Mouse (Mus musculus) inflammation-experienced regulatory T-cells, adult 6 months (primary cell): ENCODE results near the gene Ift52. TPM values are rescaled to one million over a fixed set of nuclear protein-coding genes. Genes with fewer than 3 reads are reported as not detected.

Experiments used
- ATAC-seq: one replicate; pipeline ENCODE4 v1.8.0; 2017
- polyA plus RNA-seq, 3 experiments: library from polyadenylated mRNA; unstranded; fragments of 100-300 nt; shearing (Covaris generic); gene quantifications; one replicate each; pipeline ENCODE4 v1.2.1; 2017

The Ift52 gene
- polyA plus RNA-seq, 3 experiments from 2014 or later, result 60.8 to 67.3 (median 61.3) TPM

DNA sequence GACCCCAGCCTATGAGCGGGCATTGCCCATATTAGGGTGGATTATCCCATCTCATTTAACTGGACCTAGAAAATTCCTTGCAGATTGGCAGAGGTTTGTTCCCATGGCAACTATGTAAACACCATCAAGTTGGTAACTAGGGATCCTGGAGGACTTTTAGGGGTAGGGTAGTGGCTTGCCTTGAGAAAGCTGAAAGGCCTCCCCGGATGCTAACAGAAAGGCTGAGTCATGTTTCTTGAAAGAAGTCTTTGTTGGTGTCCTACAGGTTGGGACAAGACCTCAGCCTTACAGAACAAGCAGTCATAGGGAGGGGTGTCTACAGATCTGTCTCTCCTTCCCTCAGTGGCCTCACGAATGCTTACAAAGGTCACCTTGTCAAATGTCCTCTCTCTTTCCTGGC lies 58.1 kb downstream of the Ift52 start:
- ATAC-seq, result no peak

DNA sequence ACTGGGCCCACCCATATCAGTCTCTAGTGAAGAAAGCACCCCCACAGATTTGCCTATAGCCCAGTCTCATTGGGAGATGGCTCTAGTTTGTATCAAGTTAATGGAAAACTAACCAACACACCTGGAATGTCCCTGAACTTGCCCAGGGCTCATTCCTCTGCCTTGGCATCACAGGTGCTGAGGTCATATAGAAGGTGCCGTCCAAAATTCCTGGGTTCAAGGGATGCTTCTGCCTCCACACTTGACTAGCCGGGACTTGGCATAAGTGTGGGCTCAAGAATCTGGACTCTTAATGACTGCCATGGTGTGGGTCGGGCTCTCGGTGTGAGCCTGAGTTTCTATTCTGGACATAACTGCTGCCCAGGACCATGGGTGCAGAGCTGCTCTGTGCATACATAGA lies 61.9 kb downstream of the Ift52 start:
- ATAC-seq, result no peak

DNA sequence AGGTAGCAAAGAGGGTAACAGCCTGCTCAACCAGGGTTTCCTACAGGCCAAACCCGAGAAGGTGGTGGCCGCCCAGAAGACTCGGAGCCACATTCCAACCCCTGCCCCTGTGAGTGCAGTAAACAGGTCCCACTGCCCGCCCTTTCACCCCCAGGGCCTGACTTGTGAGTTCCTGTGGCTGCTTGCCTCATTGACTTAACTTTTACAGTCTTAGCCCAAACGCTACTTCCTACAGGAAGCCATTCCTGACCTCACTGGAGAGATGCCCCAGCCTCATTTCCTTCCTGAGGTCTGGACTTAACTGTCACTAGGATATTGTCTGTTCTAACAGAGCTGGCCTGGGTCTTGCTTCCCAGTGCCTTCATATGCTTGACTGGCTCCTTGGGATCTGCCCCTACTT lies 65.4 kb downstream of the Ift52 start:
- ATAC-seq, result no peak

DNA sequence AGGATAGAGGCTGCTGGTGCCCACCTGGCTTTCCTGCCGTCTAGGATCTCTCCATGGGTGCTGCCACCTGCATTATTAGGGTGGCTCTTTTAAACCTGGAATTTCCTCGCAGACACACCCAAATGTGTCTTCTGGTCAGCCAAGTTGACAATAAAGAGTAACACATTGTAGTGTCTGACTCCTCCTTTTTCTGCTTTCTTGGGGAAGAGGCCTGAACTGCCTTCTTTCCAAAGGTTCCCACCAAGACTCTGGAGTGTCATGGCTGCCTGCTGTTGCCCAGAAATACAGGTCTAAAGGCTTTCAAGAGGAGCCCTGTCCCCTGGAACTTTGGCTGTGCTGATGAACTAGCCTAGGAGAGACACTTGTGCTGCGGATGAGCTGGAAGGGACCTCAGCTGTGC lies 67.4 kb downstream of the Ift52 start:
- ATAC-seq, result no peak

DNA sequence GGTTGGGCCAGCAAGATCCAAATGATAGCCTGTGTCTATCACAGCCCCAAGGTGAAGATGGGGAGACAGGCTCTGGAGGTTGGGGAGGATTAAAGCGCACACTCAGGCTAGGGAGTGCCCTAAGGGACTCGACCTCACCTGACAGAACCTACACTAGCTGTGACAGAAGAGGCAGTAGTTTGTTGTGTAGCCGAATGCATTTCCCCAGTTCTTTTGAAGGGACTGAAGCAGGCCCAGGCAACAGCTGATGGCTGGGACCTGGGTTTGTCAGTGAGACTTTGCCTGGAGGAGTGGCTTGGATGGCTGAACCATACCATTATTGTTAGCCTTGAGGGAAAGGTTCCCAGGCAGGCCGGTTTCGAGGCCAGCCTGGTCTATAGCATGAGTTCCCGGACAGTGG lies 67.9 kb downstream of the Ift52 start:
- ATAC-seq, result no peak

DNA sequence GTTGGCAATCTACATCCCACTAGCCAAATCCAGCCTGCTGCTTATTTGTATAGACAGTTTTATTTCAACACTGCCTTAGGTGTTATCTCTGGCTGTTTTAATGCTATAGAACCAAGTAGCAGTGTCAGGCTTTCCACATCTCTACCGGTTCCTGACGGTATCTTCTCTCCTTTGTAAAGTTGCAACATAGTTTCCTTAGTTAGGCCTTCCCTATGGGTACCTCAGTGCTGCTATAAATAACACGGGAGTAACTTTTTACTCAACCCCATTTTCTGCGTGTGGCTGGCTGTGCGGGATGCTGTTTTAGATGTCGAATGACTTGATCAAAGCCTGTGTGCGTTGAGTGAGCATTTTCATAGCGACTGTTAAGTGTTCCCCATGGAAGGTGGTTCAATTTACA lies 69.4 kb downstream of the Ift52 start:
- no peak for ATAC-seq

DNA sequence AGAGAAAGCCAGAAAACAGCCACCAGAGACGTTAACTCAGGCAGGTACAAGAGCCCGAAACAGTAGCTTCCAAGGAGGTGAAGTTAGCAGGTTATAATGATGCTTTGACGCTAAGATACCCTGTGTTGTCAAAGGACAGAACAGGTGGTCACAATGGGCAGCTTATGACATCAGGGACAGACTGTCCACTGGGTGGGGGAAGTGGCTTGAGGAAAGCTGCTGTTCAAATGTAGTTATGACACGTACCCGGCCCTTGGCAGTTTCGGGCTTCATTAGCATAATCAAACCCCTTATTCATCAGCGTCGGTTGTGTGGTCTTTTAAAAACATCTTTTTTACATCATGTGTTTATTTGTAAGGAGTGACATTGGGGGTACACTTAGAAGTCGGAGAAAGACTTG lies 70.6 kb downstream of the Ift52 start, which contains the start of gene Gtsf1l:
Gtsf1l (minus strand) TSS at position 128 of the 400 bp plus-strand sequence.
- ATAC-seq, result no peak

DNA sequence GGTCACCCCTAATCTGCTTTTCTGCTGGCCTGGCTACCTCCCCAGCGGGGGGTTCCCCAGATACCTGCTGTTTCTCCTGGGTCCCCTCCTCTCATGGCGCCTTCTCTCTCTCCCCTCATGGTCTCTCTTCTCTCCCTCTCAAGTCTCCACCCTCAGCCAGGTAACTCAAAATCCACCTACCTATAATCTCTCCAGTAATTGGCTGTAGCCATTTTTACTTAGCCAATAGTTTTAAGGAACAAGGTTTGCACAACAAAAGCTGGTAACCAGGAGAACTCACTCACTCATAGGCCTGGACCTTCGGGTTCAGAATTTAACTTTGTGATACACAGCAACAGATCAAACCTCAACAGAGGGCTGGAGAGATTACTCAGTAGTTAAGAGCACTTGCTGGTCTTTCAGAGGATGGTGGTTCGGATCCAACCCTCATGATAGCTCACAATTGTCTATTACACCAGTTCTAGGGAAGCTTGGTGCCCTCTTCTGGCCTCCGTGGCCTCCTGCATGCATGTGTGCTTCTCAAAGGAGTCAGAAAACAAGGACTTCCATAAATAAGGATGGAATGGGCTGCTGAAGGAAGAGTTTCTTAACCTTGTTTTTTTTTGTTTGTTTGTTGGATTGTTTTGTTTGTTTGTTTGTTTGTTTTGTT lies 72.4 kb downstream of the Ift52 start:
- no peak for ATAC-seq

DNA sequence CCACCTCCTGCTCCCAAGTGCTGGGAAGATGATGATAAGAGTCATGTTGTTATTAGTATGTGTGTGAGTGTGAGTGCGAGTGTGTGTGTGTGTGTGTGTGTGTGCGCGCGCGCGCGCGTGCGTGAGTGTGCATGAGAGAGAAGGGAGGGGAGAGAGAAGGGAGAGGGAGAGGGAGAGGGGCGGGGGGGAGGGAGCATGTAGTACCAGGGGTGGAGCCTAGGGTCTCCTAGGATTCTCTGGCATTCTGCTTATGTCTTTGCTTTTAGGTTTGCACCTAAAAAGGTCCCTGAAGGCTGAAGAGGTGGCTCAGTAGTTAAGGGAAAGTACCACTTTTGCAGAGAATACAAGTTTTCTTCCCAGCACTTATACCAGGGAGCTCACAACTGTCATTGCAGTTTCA lies 77.8 kb downstream of the Ift52 start:
- no peak for ATAC-seq

Other genes starting within 250 kb of the Ift52 start
- 10 to 100 TPM; 24.3 to 51.6 (median 44.5) TPM for gene Srsf6, start 85.8 kb upstream of the Ift52 start, polyA plus RNA-seq
- gene L3mbtl1, start 73.9 kb upstream of the Ift52 start, polyA plus RNA-seq, result under 1 TPM in 1 of 3 experiments, not detected in 2; 0.30 TPM
- not detected for gene Sgk2, start 30.0 kb upstream of the Ift52 start, polyA plus RNA-seq
- 10 to 100 TPM in 1 of 3 experiments, 1 to 10 TPM in 1, under 1 TPM in 1; 0.81 to 10.1 (median 3.4) TPM for gene Mybl2, start 37.3 kb downstream of the Ift52 start, polyA plus RNA-seq
- not detected for gene Gtsf1l, start 70.5 kb downstream of the Ift52 start, polyA plus RNA-seq
- gene Tox2, start 185.8 kb downstream of the Ift52 start, polyA plus RNA-seq, result 10 to 100 TPM; 11.0 to 19.2 (median 13.1) TPM